Mouse (Mus musculus): ENCODE measurements around the gene Ice1. TPM values are rescaled to one million over a fixed set of nuclear protein-coding genes. Genes with fewer than 3 reads are reported as not detected.
A peak's percentile ranks its signal among the peaks of the same experiment; 100 is the strongest.

The Ice1 gene
- polyA plus RNA-seq, 1 experiment from 2014 or later: 20.3 TPM

GRCm38 (mm10) chr13:70654091-70654770, 16.8 kb upstream of the Ice1 start:
- DNase-seq (ENCODE audit: low spot score): no peak
- Histone ChIP-seq H3K4me1 (peaks cover 30% of the 10 kb centered on the region), H3K27ac (peak overlapping the region; percentile 75), H3K27me3 (ENCODE audit: insufficient read depth, poor library complexity, severe bottlenecking) (no peaks in the 10 kb centered on the region), H3K4me3 (no peak overlapping the region), H3K9me3 (no peaks in the 10 kb centered on the region), H3K36me3 (no peaks in the 10 kb centered on the region)
- 40% methylated on average over 5 of the region's 5 CpGs for WGBS

- Histone ChIP-seq H3K4me3 (no peak overlapping the region), H3K27ac (peak overlapping the region; percentile 75; the same call in 1 of the 2 replicates), H3K9me3 (no peaks in the 10 kb centered on the region), H3K27me3 (ENCODE audit: insufficient read depth, poor library complexity, severe bottlenecking) (no peaks in the 10 kb centered on the region), H3K36me3 (no peaks in the 10 kb centered on the region), H3K4me1 (peaks cover 36% of the 10 kb centered on the region)
- no peak for DNase-seq (ENCODE audit: low spot score)
- 65% methylated on average over 2 of the region's 2 CpGs for WGBS
These were observed 16.0 kb upstream of the Ice1 start for GRCm38 (mm10) chr13:70653457-70653856.

GRCm38 (mm10) chr13:70650011-70650436, 12.6 kb upstream of the Ice1 start:
- no peaks in the 10 kb centered on the region for H3K27me3 ChIP-seq (ENCODE audit: insufficient read depth, poor library complexity, severe bottlenecking)
- DNase-seq (ENCODE audit: low spot score): no peak
- H3K36me3 ChIP-seq: no peaks in the 10 kb centered on the region
- H3K4me1 ChIP-seq: peaks cover 42% of the 10 kb centered on the region
- H3K9me3 ChIP-seq: no peaks in the 10 kb centered on the region
- H3K27ac ChIP-seq: peak overlapping the region; percentile 49
- H3K4me3 ChIP-seq: no peak overlapping the region
- WGBS: 24% methylated on average over 3 of the region's 3 CpGs

- DNase-seq (ENCODE audit: low spot score): peak; percentile 75
- Histone ChIP-seq H3K27ac (no peak overlapping the region), H3K9me3 (no peaks in the 10 kb centered on the region), H3K4me3 (no peak overlapping the region), H3K27me3 (ENCODE audit: insufficient read depth, poor library complexity, severe bottlenecking) (no peaks in the 10 kb centered on the region), H3K36me3 (no peaks in the 10 kb centered on the region), H3K4me1 (peaks cover 30% of the 10 kb centered on the region)
- WGBS: 58% methylated on average over 10 of the region's 10 CpGs
These were observed 8.6 kb upstream of the Ice1 start for GRCm38 (mm10) chr13:70645968-70646505.

GRCm38 (mm10) chr13:70644083-70644462, 6.6 kb upstream of the Ice1 start:
- Histone ChIP-seq H3K9me3 (no peaks in the 10 kb centered on the region), H3K27me3 (ENCODE audit: insufficient read depth, poor library complexity, severe bottlenecking) (no peaks in the 10 kb centered on the region), H3K4me1 (peaks cover 17% of the 10 kb centered on the region), H3K27ac (no peak overlapping the region), H3K36me3 (no peaks in the 10 kb centered on the region), H3K4me3 (no peak overlapping the region)
- WGBS: 45% methylated on average over 3 of the region's 3 CpGs
- DNase-seq (ENCODE audit: low spot score): no peak

- no peak overlapping the region for H3K27ac ChIP-seq
- no peak for DNase-seq (ENCODE audit: low spot score)
- 22% methylated on average over 10 of the region's 10 CpGs for WGBS
These were observed 6.1 kb upstream of the Ice1 start for GRCm38 (mm10) chr13:70643408-70644082.

GRCm38 (mm10) chr13:70641941-70642340, 4.5 kb upstream of the Ice1 start:
- 68% methylated on average over 4 of the region's 4 CpGs for WGBS
- no peak overlapping the region for H3K4me3 ChIP-seq
- H3K4me1 ChIP-seq: peaks cover 15% of the 10 kb centered on the region; the same call in 1 of the 2 replicates
- DNase-seq (ENCODE audit: low spot score): peak; percentile 71
- no peaks in the 10 kb centered on the region for H3K9me3 ChIP-seq
- no peaks in the 10 kb centered on the region for H3K36me3 ChIP-seq
- no peak overlapping the region for H3K27ac ChIP-seq
- H3K27me3 ChIP-seq (ENCODE audit: insufficient read depth, poor library complexity, severe bottlenecking): no peaks in the 10 kb centered on the region

More at GRCm38 (mm10) chr13:70643408-70644082, 6.1 kb upstream of the Ice1 start:
- H3K4me3 ChIP-seq: no peak overlapping the region
- H3K9me3 ChIP-seq: no peaks in the 10 kb centered on the region
- no peaks in the 10 kb centered on the region for H3K36me3 ChIP-seq
- no peaks in the 10 kb centered on the region for H3K27me3 ChIP-seq (ENCODE audit: insufficient read depth, poor library complexity, severe bottlenecking)
- peaks cover 12% of the 10 kb centered on the region for H3K4me1 ChIP-seq

GRCm38 (mm10) chr13:70641381-70641780, 3.9 kb upstream of the Ice1 start:
- no peak overlapping the region for H3K27ac ChIP-seq
- 74% methylated on average over 5 of the region's 5 CpGs for WGBS
- DNase-seq (ENCODE audit: low spot score): peak; percentile 46

GRCm38 (mm10) chr13:70639639-70640038, 2.2 kb upstream of the Ice1 start:
- Histone ChIP-seq H3K27ac (no peak overlapping the region), H3K9me3 (no peaks in the 10 kb centered on the region), H3K4me3 (no peak overlapping the region), H3K27me3 (ENCODE audit: insufficient read depth, poor library complexity, severe bottlenecking) (no peaks in the 10 kb centered on the region), H3K4me1 (peaks cover 23% of the 10 kb centered on the region), H3K36me3 (no peaks in the 10 kb centered on the region)
- 68% methylated on average over 3 of the region's 3 CpGs for WGBS
- peak; percentile 43 for DNase-seq (ENCODE audit: low spot score)

More at GRCm38 (mm10) chr13:70641381-70641780, 3.9 kb upstream of the Ice1 start:
- Histone ChIP-seq H3K27me3 (ENCODE audit: insufficient read depth, poor library complexity, severe bottlenecking) (no peaks in the 10 kb centered on the region), H3K4me1 (peaks cover 16% of the 10 kb centered on the region), H3K36me3 (no peaks in the 10 kb centered on the region), H3K4me3 (no peak overlapping the region), H3K9me3 (no peaks in the 10 kb centered on the region)

GRCm38 (mm10) chr13:70637662-70638291, 343 bp upstream of the Ice1 start:
- no peaks in the 10 kb centered on the region for H3K36me3 ChIP-seq
- H3K4me3 ChIP-seq: peak overlapping the region; percentile 97
- H3K27ac ChIP-seq: peak overlapping the region; percentile 96
- DNase-seq (ENCODE audit: low spot score): peak; percentile 98
- H3K27me3 ChIP-seq (ENCODE audit: insufficient read depth, poor library complexity, severe bottlenecking): no peaks in the 10 kb centered on the region
- H3K4me1 ChIP-seq: peaks cover 23% of the 10 kb centered on the region
- no peaks in the 10 kb centered on the region for H3K9me3 ChIP-seq
- under 1% methylated on average over 42 of the region's 42 CpGs for WGBS

GRCm38 (mm10) chr13:70636706-70637105, 728 bp downstream of the Ice1 start:
- Histone ChIP-seq H3K27me3 (ENCODE audit: insufficient read depth, poor library complexity, severe bottlenecking) (no peaks in the 10 kb centered on the region), H3K4me1 (peaks cover 23% of the 10 kb centered on the region), H3K4me3 (peak overlapping the region; percentile 97), H3K27ac (peak overlapping the region; percentile 96), H3K36me3 (no peaks in the 10 kb centered on the region), H3K9me3 (no peaks in the 10 kb centered on the region)
- peak; percentile 47 for DNase-seq (ENCODE audit: low spot score)
- whole genome bisulfite sequencing: 24% methylated on average over 10 of the region's 10 CpGs

- WGBS: 56% methylated on average over 2 of the region's 2 CpGs
- peak; percentile 58 for DNase-seq (ENCODE audit: low spot score)
These were observed 1.8 kb downstream of the Ice1 start for GRCm38 (mm10) chr13:70635591-70635990.

GRCm38 (mm10) chr13:70626416-70626815, 11.0 kb downstream of the Ice1 start:
- Histone ChIP-seq H3K4me1 (peaks cover 9% of the 10 kb centered on the region; the same call in 1 of the 2 replicates), H3K36me3 (peaks cover 14% of the 10 kb centered on the region; the same call in 1 of the 2 replicates), H3K4me3 (no peak overlapping the region), H3K9me3 (no peaks in the 10 kb centered on the region), H3K27ac (no peak overlapping the region), H3K27me3 (ENCODE audit: insufficient read depth, poor library complexity, severe bottlenecking) (no peaks in the 10 kb centered on the region)
- peak; percentile 66 for DNase-seq (ENCODE audit: low spot score)
- 78% methylated on average over 4 of the region's 4 CpGs for WGBS

More at GRCm38 (mm10) chr13:70635591-70635990, 1.8 kb downstream of the Ice1 start:
- peaks cover 23% of the 10 kb centered on the region for H3K4me1 ChIP-seq
- no peak overlapping the region for H3K27ac ChIP-seq
- H3K9me3 ChIP-seq: no peaks in the 10 kb centered on the region
- H3K36me3 ChIP-seq: no peaks in the 10 kb centered on the region
- no peaks in the 10 kb centered on the region for H3K27me3 ChIP-seq (ENCODE audit: insufficient read depth, poor library complexity, severe bottlenecking)
- H3K4me3 ChIP-seq: no peak overlapping the region
